Mouse (Mus musculus) kidney, adult 18-20 months (tissue): Measurements from ENCODE around the gene Tfam.
A peak's percentile ranks its signal among the peaks of the same experiment; 100 is the strongest.

ENCODE experiments used
- DNase-seq: peaks from one replicate; pipeline ENCODE4 v3.0.0; 2021

Gene Tfam

DNA sequence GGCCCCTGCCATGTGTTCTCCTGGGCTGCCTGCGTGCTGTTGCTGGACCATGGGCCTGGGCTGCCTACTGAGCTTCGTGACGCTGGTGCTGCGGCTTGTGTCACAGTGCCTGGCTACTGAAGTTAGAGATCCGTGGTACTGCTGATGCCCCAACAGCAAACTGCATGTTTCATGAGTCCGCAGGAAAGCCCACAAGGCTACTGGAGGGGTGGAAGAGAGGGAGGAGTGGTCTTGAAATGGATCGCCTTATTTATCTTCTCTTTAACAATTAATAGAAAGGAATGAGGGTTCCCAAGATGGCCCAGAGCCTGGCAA, at the start of gene Tfam:
Tfam (minus strand) TSS at position 41 of the 315 bp plus-strand sequence.
- DNase-seq, result no peak

DNA sequence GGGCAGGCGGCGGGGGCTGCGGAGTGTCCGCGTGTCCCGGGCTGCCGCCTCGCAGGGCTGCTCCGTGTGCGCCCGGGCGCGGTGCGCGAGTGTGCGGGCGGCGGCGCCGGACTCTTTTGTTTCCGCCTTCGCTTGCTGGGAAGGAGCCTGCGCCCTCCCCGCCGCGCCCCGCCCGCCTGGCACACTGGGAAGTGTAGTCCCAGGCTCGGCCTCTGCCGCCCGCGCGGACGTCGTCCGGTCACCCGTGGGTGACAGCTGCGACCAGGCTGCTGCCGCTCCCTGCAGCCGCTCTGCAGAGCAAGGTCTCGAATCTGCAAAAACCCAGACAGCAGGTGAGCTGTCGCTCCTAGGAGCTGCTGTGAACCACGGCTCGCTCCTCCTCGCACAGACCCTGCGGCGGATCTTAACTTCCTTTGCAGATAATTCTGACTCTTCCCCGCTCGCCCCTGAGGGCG, 47.1 kb upstream of the Tfam start, which contains the start of gene Ube2d1:
Ube2d1 (minus strand) TSS at position 137 of the 455 bp plus-strand sequence.
- DNase-seq, result peak; percentile 90

GRCm38 (mm10) chr10:71284511-71285125, 46.5 kb upstream of the Tfam start:
- peak; percentile 16 for DNase-seq

GRCm38 (mm10) chr10:71284131-71284510, 46.0 kb upstream of the Tfam start:
- no peak for DNase-seq

GRCm38 (mm10) chr10:71273008-71273739, 35.1 kb upstream of the Tfam start:
- DNase-seq, result no peak

- DNase-seq, result no peak
These were observed 29.9 kb upstream of the Tfam start for GRCm38 (mm10) chr10:71267973-71268372.

DNA sequence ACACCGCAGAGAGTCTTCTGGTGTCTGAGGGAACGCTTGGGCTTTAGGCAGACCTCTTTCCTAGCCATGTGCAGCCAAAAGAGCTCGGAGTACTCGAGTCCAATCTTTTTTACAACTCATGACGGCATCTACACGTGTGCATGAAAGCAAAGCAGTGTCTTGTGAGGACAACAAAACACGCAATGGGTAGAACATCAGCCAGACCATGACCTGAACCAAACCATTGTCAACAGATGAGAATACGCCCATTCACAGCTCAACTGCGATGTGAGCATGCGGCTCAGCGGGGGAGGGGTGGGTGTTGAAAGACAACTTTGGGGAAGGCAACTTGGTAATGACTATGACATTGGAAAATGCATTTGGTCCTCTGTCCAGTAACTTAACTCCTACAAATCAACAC, 29.4 kb upstream of the Tfam start:
- no peak for DNase-seq

DNA sequence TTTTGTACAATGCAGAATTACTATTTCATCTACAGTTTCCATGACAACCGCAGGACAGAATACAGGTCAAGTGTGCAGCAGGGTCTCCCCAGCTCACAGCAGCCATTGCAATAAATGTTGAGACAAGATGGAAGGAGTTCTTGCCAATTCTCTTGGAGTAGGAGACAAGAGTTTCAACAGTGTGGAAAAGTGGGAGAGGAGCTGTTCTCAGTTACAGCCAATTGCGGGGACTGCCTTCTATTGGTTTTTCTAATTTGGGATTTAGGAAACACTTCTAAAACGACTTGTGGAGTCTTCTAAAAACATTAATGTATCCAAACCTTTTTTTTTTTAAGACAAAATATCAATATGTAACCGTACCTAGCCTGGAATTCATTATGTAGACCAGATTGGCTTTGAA, 27.0 kb upstream of the Tfam start:
- DNase-seq, result no peak

DNA sequence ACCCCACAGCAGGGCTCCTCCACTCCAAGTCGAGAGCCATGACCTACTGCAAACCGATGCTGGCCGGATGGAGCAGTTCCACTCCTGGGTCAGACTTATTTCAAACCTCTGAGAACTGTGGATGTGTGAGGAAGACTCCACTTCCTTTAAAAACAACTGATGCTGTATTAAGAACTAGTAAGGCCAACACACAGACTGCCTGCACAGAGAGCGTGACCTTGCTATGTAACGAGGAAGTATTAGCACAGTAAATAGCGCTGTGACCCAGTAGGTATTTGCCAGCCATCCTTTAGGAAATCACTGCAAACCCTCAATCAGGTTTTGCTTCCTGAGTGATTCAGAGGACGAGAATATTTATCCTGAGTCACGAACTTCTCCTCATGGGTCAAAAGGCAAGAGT, 23.6 kb upstream of the Tfam start:
- DNase-seq, result no peak

DNA sequence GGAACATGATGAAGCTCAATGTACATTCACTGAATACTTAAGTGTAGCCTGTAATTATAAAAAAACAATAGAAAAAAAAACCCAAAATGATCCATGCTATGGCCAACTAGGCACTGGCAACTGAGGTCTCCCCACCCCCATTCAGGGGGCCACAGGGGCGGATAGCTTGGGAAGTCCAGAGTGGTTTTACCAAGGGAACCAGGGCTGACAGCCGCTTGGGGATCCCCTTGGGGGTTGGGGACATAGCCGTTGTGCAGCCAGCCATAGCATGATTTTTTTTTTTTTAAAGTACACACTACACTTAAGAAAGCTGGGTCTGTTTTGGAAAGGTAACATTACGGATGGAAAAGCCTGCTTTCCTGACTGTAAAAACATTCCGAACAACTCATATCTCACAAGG, 20.9 kb upstream of the Tfam start:
- no peak for DNase-seq

- no peak for DNase-seq
These were observed 20.4 kb upstream of the Tfam start for GRCm38 (mm10) chr10:71258516-71258915.

- DNase-seq, result no peak
These were observed 15.1 kb upstream of the Tfam start for GRCm38 (mm10) chr10:71253147-71253546.

DNA sequence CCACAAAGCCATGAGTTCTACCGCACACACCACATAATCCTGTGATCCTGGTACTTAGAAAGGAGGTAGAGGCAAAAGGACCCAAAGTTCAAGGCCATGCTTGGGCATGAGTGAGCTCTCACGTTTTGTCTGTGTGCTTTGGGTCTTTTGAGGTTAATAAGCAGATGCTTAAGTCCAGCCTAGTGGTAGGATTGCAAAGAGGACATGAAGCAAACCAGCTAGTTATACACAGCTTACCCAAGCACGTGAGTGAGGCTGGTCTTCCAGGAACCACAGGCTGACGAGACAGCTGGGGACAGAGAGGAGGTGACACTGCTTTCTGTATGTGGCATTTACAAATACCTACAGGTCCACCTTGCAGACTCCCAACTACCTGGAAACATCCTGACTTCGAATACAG, 14.3 kb upstream of the Tfam start:
- DNase-seq, result no peak

- no peak for DNase-seq
These were observed 13.8 kb upstream of the Tfam start for GRCm38 (mm10) chr10:71251846-71252245.

DNA sequence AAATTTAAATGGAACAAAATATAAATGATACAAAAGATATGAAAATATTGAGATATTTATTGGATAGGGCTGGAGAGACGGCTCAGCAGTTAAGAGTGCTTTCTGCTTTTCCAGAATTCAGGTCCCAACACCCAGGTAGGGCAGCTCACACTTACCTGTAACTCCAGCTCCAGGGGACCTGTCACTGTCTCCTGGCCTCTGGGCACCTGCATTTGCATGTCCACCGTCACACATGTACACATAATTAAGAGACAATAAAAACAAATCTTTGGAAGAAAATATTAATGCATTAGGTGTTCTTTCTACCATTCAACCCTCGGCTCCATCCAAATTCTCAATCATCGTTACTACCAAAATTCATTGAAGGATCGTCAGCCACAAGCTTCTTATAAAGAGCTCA, 13.2 kb upstream of the Tfam start:
- DNase-seq, result no peak

DNA sequence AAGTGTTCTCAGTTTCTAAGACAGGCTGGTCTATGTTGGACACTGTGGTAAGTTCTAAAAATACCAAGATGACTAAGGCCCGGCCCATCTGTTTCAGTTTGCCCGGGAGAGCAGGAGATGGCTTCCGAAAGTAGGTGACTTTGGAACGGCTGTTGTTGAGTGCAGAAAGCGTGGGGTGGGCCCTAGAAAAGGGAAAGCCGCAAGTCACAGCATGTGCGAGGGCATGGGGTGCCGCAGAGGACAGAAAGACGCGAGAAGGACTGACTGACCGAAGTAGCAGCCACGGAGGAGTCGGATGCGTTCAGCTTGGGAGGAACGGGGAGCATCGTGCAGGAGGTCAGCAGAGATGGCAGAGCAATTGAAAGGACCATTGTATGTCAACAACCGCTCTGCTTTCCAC, 12.4 kb upstream of the Tfam start:
- no peak for DNase-seq

- no peak for DNase-seq
These were observed 11.2 kb upstream of the Tfam start for GRCm38 (mm10) chr10:71249086-71249880.

DNA sequence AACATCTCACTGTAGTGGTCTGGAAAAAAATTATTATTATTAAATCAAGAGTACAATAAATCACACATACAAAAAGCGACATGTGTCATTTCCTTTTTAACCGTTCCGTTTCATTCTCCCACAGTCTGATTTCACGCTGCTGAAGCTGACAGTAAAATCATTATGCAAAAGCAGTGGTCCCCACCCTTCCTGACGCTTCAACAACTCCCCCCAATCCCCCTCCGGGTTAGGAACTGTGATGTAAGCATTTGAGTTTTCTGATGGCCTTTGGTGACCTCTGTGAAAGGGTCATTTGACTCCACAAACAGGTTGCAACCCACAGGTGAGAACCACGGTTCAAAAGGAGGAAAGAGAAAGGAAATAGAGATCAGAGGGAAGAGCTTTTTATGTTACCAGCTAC, 8.9 kb upstream of the Tfam start:
- no peak for DNase-seq

DNA sequence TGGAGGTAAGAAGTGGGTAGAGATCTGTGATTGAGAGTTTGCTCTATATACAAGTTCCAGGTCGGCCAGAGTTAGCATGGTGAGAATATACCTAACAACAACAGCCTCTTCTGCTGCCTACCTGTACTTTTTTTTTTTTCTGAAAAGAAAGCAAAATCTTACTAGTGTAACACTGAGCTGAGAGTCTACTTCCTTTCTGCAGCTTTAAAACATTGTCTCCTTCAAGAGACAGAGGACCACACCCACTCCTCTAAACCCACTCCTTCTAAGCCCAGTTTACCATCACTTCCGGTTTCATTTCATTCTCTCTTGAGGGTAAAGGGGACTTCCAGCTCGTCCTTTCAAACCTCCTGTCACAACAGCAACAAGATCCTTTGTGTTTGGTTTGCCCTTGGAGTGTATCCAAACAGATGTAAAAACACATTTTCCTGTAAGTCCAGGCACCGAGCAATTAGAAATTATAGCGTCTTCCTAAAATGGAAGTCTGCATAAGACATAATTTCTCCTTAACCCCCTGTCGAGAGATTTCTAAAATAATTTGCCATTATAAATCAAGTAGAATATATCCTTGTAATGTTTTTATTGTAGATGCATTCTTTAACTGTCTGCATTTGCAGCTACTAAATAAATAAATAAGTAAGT, 1.5 kb upstream of the Tfam start:
- DNase-seq, result no peak

- peak; percentile 96 for DNase-seq
These were observed 402 bp downstream of the Tfam start for GRCm38 (mm10) chr10:71237516-71238239.

- DNase-seq, result no peak
These were observed 4.0 kb downstream of the Tfam start for GRCm38 (mm10) chr10:71234071-71234470.

- DNase-seq, result peak; percentile 85
These were observed 12.2 kb downstream of the Tfam start for GRCm38 (mm10) chr10:71225894-71226293.

DNA sequence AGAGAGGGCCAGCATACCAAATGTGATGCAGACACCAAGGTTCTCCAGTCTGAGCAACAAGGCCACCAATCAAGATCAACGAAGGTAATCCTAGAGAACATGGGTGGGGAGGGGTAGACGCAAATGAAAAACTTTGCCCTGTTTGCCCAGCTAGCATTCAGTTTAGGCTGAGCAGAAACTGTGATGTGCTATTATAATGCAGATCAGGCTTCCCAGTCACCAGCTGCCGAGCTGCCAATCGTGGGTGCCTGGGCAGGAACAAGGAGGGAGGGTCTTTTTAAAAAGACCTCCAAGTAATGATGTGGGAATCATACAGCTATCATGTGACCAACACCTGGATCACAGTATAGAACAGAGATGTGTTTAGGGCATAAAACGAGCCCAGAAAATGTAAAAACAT, 15.0 kb downstream of the Tfam start:
- DNase-seq, result no peak
